Mouse (Mus musculus) heart, postnatal 0 days (tissue): Measurements from ENCODE around the gene Osbpl6.

Experiments used
- CTCF ChIP-seq: IDR thresholded peaks from 2 replicates; pipeline ENCODE4 v1.5.1; 2016; ENCODE audit warnings: antibody characterized with exemption, control low read depth, low read depth
- EP300 ChIP-seq: IDR thresholded peaks from 2 replicates; pipeline ENCODE4 v1.6.1; 2016; ENCODE audit warnings: antibody characterized with exemption, low read depth

- TF ChIP-seq CTCF (peak; percentile 83), EP300 (no peak)
Observed at GRCm38 (mm10) chr2:76367188-76367922, 39.0 kb upstream of the Osbpl6 start.
